In genomic region chr3:51869980-51870379, GRCm38 (mm10) we compare ENCODE assay signal across 13 mouse cellular contexts.
DNase-seq lines count a peak whose midpoint lies in the region; ATAC-seq and TF ChIP-seq lines count a peak whose summit lies in the region.
"Had no signal": no experiment of that assay in that cellular context is flagged by ENCODE, and none has a peak within 500 bp of the region (broad histone marks: within the 10 kb centered on the region; RNA-seq: fewer than 3 reads in every experiment).

No protein-coding gene starts in this region.

- no peak overlapping the region for H3K4me3 ChIP-seq in lung, postnatal 0 days (ENCODE audit: low read depth, low read length)
- no peak overlapping the region for H3K4me3 ChIP-seq in hindbrain, embryonic 10.5 days
- H3K4me3 ChIP-seq: heart, embryonic 15.5 days had no signal

- peaks cover 19% of the 10 kb centered on the region for H3K4me1 ChIP-seq in lung, postnatal 0 days (ENCODE audit: insufficient read depth, low read depth, low read length)
- peaks cover 50% of the 10 kb centered on the region for H3K4me1 ChIP-seq in hindbrain, embryonic 10.5 days (replicated peaks)

- H3K4me2 ChIP-seq in lung, postnatal 0 days (replicated peaks; ENCODE audit: low read depth, low read length) = no peak overlapping the region
- H3K4me2 ChIP-seq: heart, embryonic 15.5 days; liver, embryonic 11.5 days had no signal

- 0 out of 2 replicates have a peak overlapping the region, but pooled peaks have one; percentile 43 for H3K27ac ChIP-seq in lung, postnatal 0 days (ENCODE audit: low read length)
- peak overlapping the region; percentile 50; the same call in 1 of the 2 replicates for H3K27ac ChIP-seq in hindbrain, embryonic 10.5 days
- H3K27ac ChIP-seq: heart, embryonic 15.5 days had no signal

- ATAC-seq in lung, postnatal 0 days = no peak
- ATAC-seq: intestine, postnatal 0 days had no signal

- DNase-seq in lung, postnatal 0 days (ENCODE audit: low spot score) = no peak
- DNase-seq in lung, postnatal 4 days = no peak
- DNase-seq in hindbrain, embryonic 10.5 days (ENCODE audit: low spot score) = no peak
- peak; percentile 44 to 65 for DNase-seq in left cerebral cortex, postnatal 14 days (ENCODE audit: low spot score in 2 of 2)
- peak; percentile 65 to 74 for DNase-seq in right cerebral cortex, postnatal 10 days (ENCODE audit: low spot score in 2 of 2)
- DNase-seq in urinary bladder, postnatal 25 days (ENCODE audit: low spot score) = no peak
- no peak for DNase-seq in yolk sac, embryonic 10.5 days (ENCODE audit: low spot score)
- DNase-seq: cerebellum, adult 9-10 months; gastrocnemius, postnatal 25 days; lung, postnatal 36 days had no signal

- WGBS in lung, postnatal 0 days = 61% methylated on average over 6 of the region's 6 CpGs
- WGBS in hindbrain, embryonic 10.5 days = 54% methylated on average over 6 of the region's 6 CpGs

- H3K9ac ChIP-seq in lung, postnatal 0 days (replicated peaks; ENCODE audit: low read depth) = no peak overlapping the region
- H3K9ac ChIP-seq: heart, embryonic 15.5 days had no signal

- no peaks in the 10 kb centered on the region for H3K27me3 ChIP-seq in lung, postnatal 0 days (replicated peaks; ENCODE audit: insufficient read depth, low read length)
- H3K27me3 ChIP-seq in hindbrain, embryonic 10.5 days (ENCODE audit: insufficient read depth, poor library complexity, severe bottlenecking) = no peaks in the 10 kb centered on the region

- intact Hi-C loops in left cerebral cortex, postnatal 14 days (cut with DNase I) = loop anchor here (10.0 kb wide), 1 partner anchor 165 kb away; no protein-coding TSS in a partner anchor

- no peaks in the 10 kb centered on the region for H3K9me3 ChIP-seq in lung, postnatal 0 days (ENCODE audit: low read length)
- no peaks in the 10 kb centered on the region for H3K9me3 ChIP-seq in hindbrain, embryonic 10.5 days
- H3K9me3 ChIP-seq: heart, embryonic 15.5 days had no signal

- TF ChIP-seq CTCF in lung, postnatal 0 days (IDR thresholded peaks at IDR 0.05) = no peak

- H3K36me3 ChIP-seq in lung, postnatal 0 days (ENCODE audit: insufficient read depth, low read length) = no peaks in the 10 kb centered on the region
- no peaks in the 10 kb centered on the region for H3K36me3 ChIP-seq in hindbrain, embryonic 10.5 days
- H3K36me3 ChIP-seq: heart, embryonic 15.5 days had no signal

- TF ChIP-seq EP300 in lung, postnatal 0 days (IDR thresholded peaks at IDR 0.05) = no peak

Comparison
In these comparisons a context has a peak if more than half of its experiments do, and no peak if none do; other contexts are left out.
1. DNase-seq: peak in left cerebral cortex, postnatal 14 days (2 of 2) and right cerebral cortex, postnatal 10 days (2 of 2); none in lung, postnatal 0 days (single experiment), lung, postnatal 4 days (0 of 2), hindbrain, embryonic 10.5 days (single experiment), urinary bladder, postnatal 25 days (single experiment) and yolk sac, embryonic 10.5 days (single experiment).